Mouse (Mus musculus): ENCODE results near the gene Prss2.

- TF ChIP-seq CTCF (IDR thresholded peaks at IDR 0.05; ENCODE audit: control insufficient read depth, insufficient read depth, insufficient read length) (no peak), MYOG (IDR thresholded peaks at IDR 0.05; ENCODE audit: control insufficient read depth, extremely low read depth, insufficient read length) (no peak), USF1 (IDR thresholded peaks at IDR 0.05; ENCODE audit: low read depth) (no peak), CEBPB (IDR thresholded peaks at IDR 0.05; ENCODE audit: low read depth) (no peak), MAX (IDR thresholded peaks at IDR 0.05) (no peak), FOSL1 (IDR thresholded peaks at IDR 0.05; ENCODE audit: insufficient read depth, low read length, poor library complexity, severe bottlenecking) (no peak)
Measured at GRCm38 (mm10) chr6:41553356-41554010, 31.9 kb downstream of the Prss2 start.

All from C2C12 (cell line).